Mouse (Mus musculus): ENCODE measurements around the gene Mkks. TPM values are rescaled to one million over a fixed set of nuclear protein-coding genes. Genes with fewer than 3 reads are reported as not detected.
A peak's percentile ranks its signal among the peaks of the same experiment; 100 is the strongest.

Mkks gene
- total RNA-seq, 4 experiments from 2014 or later = 23.0 to 47.3 (median 34.3) TPM

DNA sequence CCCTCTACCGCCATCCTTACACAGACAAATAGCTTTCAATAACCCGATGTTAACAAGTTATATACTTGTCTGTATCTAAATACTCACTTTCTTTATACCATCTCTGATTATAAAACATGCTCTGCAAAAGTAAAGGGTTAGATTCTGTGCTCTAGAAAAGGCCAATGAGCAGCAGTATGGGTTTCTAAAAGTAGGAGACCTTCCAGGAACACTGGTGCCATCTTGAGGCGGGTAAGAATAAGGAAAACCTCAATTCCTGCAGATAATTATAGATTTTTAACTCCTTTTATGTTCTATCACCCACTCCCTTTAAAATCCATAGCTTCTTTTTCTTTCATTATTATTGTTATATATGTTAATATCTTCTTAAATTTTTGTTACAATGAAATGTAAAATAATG, 55.3 kb downstream of the Mkks start:
- no peak for DNase-seq (ENCODE audit: low spot score in 2 of 2)

DNA sequence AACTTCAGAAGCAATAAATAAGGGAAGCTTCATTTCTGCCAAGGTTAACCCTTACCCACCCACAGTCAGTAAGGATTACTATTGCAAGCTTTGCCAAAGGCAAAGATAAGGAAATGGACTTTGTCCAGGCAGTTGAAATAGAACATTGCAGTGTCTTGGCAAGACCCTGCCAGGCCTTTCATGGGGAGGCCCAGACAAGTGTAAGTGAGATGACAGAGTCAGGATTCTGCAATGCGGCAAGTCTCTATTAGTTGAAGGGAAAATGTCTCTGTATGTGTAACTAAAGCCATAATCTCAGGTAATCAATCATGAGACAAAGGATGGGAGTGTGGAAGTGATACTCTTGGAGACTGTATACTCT, 56.5 kb downstream of the Mkks start:
- no peak for DNase-seq (ENCODE audit: low spot score in 2 of 2)

DNA sequence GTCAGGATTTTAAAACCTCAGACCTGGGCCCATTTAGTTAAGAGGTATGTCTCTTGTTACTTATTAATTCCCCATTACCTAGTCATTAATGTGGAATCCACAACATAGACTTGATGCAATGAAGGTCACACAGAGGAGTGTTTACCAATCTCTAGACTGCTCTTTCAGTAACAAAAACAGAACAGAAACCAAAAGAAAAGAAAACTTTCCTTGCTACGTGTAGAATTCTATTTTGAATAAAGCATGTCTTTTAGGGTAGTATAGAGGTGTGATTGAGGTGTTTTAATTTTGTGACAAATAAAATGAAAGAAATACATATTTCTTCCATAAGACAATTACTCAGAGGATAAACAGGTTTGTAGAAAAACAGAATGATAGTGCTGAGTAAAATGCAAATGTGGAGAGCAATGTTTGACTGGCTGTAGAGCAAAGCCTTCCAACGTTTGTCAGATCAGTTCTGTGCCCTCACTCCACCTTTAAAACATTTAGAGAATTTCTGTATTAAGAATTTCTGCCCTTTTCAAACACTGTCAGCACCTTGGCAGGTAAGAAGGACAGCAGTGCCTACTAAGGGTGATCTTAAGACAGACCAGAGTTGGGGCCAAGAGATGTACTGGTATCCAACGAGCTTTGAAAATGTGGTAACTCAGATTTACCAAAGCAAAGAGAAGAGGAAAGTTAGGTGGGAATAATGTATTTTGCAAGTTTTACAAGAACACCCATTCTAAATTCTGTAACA, 57.0 kb downstream of the Mkks start:
- DNase-seq (ENCODE audit: low spot score in 2 of 2) = no peak

DNA sequence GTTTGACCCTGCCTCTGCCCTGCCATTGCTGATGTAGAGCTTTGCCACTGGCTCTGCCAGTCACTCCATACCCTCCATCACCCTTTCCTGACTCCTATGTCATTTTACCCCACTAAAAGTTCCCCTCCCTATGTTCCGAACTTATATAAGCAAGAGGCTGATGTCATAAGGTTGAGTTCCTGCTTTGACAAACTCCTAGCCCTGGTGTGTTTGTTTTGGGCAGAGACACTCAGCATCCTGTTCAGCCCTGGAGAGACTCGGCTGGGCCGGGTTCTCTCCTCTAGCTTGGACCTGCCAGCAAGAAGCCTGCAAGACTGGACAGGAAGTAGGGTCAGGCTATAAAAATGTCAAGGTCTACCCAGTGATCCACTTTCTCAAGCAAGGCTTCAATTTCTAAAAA, 58.3 kb downstream of the Mkks start:
- peak in 1 of 2 experiments; percentile 8 for DNase-seq (ENCODE audit: low spot score in 2 of 2)

DNA sequence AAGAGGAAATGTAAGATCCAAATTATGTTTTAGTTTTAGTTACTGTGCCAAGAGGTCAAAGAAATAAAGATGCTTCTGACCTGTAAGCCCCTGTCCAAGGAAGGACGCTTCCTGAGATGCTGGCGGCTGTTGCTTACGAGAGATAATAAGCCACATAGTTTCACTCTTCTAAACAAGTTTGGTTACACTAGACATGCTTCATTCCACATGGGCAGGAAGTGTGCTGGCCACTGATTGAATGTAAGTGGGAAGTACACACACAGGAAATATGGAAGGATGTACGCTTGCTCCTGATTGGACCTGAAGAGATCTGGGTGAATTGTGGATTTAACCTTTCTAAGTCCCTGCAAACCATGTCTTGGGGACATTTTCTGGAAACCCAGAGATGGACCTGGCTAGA, 63.6 kb downstream of the Mkks start:
- no peak for DNase-seq (ENCODE audit: low spot score in 2 of 2)

Other genes starting within 250 kb of the Mkks start
- under 1 TPM in 3 of 4 experiments, not detected in 1; 0.29 to 0.38 (median 0.36) TPM for gene Snap25, start 177.9 kb downstream of the Mkks start, total RNA-seq (2022)
- gene AL731706.2, start 5.7 kb downstream of the Mkks start, total RNA-seq (2022) = 10 to 100 TPM in 3 of 4 experiments, 1 to 10 TPM in 1; 9.4 to 39.7 (median 30.9) TPM
- 1 to 10 TPM; 2.5 to 3.8 (median 3.1) TPM for gene Slx4ip, start 171 bp downstream of the Mkks start, total RNA-seq (2022)
- 10 to 100 TPM; 17.5 to 32.7 (median 25.3) TPM for gene AL731706.1, start within 50 bp of the Mkks start, total RNA-seq (2022)
- 1 to 10 TPM; 4.4 to 6.2 (median 4.8) TPM for gene Jag1, start 225.3 kb upstream of the Mkks start, total RNA-seq (2022)

All from gastrocnemius, adult 8-10 months (tissue).